Mouse (Mus musculus) c-Kit-positive CD71-positive TER-119-negative erythroid progenitor cells, embryonic 14.5 days (primary cell): ENCODE data around the gene Neto2.
"Not testable (repeated sequence)": the region's sequence is repeated elsewhere in the genome, so short reads cannot be mapped to it uniquely, and the experiment has no call there.

ENCODE experiments used
- DNase-seq: peaks from one replicate; pipeline ENCODE4 v3.0.0-alpha.2; 2013; ENCODE audit warnings: low read depth

The Neto2 gene

GRCm38 (mm10) chr8:85700751-85701351 lies at the start of gene Neto2:
Gene Neto2 (minus strand): TSS chr8:85700924.
- no peak for DNase-seq

- DNase-seq = peak; percentile 9
Measured at GRCm38 (mm10) chr8:85745053-85745452, 44.3 kb upstream of the Neto2 start.

GRCm38 (mm10) chr8:85730545-85730944 lies 29.8 kb upstream of the Neto2 start:
- no peak for DNase-seq

GRCm38 (mm10) chr8:85717271-85717670 lies 16.5 kb upstream of the Neto2 start:
- DNase-seq = no peak

- DNase-seq = no peak
Measured at GRCm38 (mm10) chr8:85716696-85717095, 16.0 kb upstream of the Neto2 start.

- no peak for DNase-seq
Measured at GRCm38 (mm10) chr8:85706988-85707387, 6.3 kb upstream of the Neto2 start.

- DNase-seq = no peak
Measured at GRCm38 (mm10) chr8:85700101-85700750, 498 bp downstream of the Neto2 start.

- peak; percentile 68 for DNase-seq
Measured at GRCm38 (mm10) chr8:85699051-85699450, 1.7 kb downstream of the Neto2 start.

- peak; percentile 31 for DNase-seq
Measured at GRCm38 (mm10) chr8:85665146-85665545, 35.6 kb downstream of the Neto2 start.

- peak; percentile 37 for DNase-seq
Measured at GRCm38 (mm10) chr8:85661995-85662394, 38.7 kb downstream of the Neto2 start.

GRCm38 (mm10) chr8:85651201-85651600 lies 49.5 kb downstream of the Neto2 start:
- no peak for DNase-seq

- no peak for DNase-seq
Measured at GRCm38 (mm10) chr8:85648553-85648952, 52.2 kb downstream of the Neto2 start.

- DNase-seq = no peak
Measured at GRCm38 (mm10) chr8:85644921-85645665, 55.6 kb downstream of the Neto2 start.

GRCm38 (mm10) chr8:85624450-85624849 lies 76.3 kb downstream of the Neto2 start:
- no peak for DNase-seq

- no peak for DNase-seq
Measured at GRCm38 (mm10) chr8:85623246-85623645, 77.5 kb downstream of the Neto2 start.

- no peak for DNase-seq
Measured at GRCm38 (mm10) chr8:85618789-85619188, 81.9 kb downstream of the Neto2 start.

- DNase-seq = not testable (repeated sequence)
Measured at GRCm38 (mm10) chr8:85617125-85617524, 83.6 kb downstream of the Neto2 start.

GRCm38 (mm10) chr8:85608836-85609235 lies 91.9 kb downstream of the Neto2 start:
- no peak for DNase-seq

GRCm38 (mm10) chr8:85607804-85608203 lies 92.9 kb downstream of the Neto2 start:
- no peak for DNase-seq

- DNase-seq = no peak
Measured at GRCm38 (mm10) chr8:85606974-85607373, 93.8 kb downstream of the Neto2 start.

- DNase-seq = no peak
Measured at GRCm38 (mm10) chr8:85606561-85606960, 94.2 kb downstream of the Neto2 start.

GRCm38 (mm10) chr8:85604201-85604600 lies 96.5 kb downstream of the Neto2 start:
- DNase-seq = no peak
